Mouse (Mus musculus) liver, adult 2 months (tissue): Measurements from ENCODE around the gene Btnl4.

Source experiments
- CTCF ChIP-seq: fragments of 200-500 bp; IDR thresholded peaks from 2 replicates; pipeline ENCODE4 v1.5.1; 2011; ENCODE audit warnings: low read depth, low read length, control low read depth
- POLR2A ChIP-seq: fragments of 200-500 bp; IDR thresholded peaks from 2 replicates; pipeline ENCODE4 v1.6.1; 2011; ENCODE audit warnings: low read length, control low read depth; ENCODE audit not compliant: insufficient read depth; ENCODE audit errors: extremely low read depth

GRCm38 (mm10) chr17:34459255-34459654 lies 17.9 kb downstream of the Btnl4 start:
- TF ChIP-seq CTCF (no peak), POLR2A (no peak)
